Mouse (Mus musculus) liver, adult (tissue): ENCODE results near the gene Hnrnpa3.

Source experiments
- GATA4 ChIP-seq: IDR thresholded peaks from 2 replicates; pipeline ENCODE4 v1.6.1; 2014; ENCODE audit warnings: mild to moderate bottlenecking, low read length; ENCODE audit not compliant: insufficient replicate concordance

The Hnrnpa3 gene

GRCm38 (mm10) chr2:75632721-75633181 lies 26.3 kb upstream of the Hnrnpa3 start:
- TF ChIP-seq GATA4: no peak

- TF ChIP-seq GATA4: no peak
Observed at GRCm38 (mm10) chr2:75633381-75633780, 25.7 kb upstream of the Hnrnpa3 start.

- TF ChIP-seq GATA4: no peak
Observed at GRCm38 (mm10) chr2:75633784-75634183, 25.3 kb upstream of the Hnrnpa3 start.

GRCm38 (mm10) chr2:75636261-75637054 lies 22.6 kb upstream of the Hnrnpa3 start:
- TF ChIP-seq GATA4: no peak

GRCm38 (mm10) chr2:75637361-75637760 lies 21.7 kb upstream of the Hnrnpa3 start:
- no peak for TF ChIP-seq GATA4

- no peak for TF ChIP-seq GATA4
Observed at GRCm38 (mm10) chr2:75642795-75643550, 16.1 kb upstream of the Hnrnpa3 start.

- no peak for TF ChIP-seq GATA4
Observed at GRCm38 (mm10) chr2:75643950-75644349, 15.1 kb upstream of the Hnrnpa3 start.

- TF ChIP-seq GATA4: no peak
Observed at GRCm38 (mm10) chr2:75645251-75645650, 13.8 kb upstream of the Hnrnpa3 start.

- no peak for TF ChIP-seq GATA4
Observed at GRCm38 (mm10) chr2:75650437-75650836, 8.6 kb upstream of the Hnrnpa3 start.

GRCm38 (mm10) chr2:75653150-75653549 lies 5.9 kb upstream of the Hnrnpa3 start:
- no peak for TF ChIP-seq GATA4

- TF ChIP-seq GATA4: no peak
Observed at GRCm38 (mm10) chr2:75654679-75655078, 4.4 kb upstream of the Hnrnpa3 start.

GRCm38 (mm10) chr2:75656924-75657323 lies 2.1 kb upstream of the Hnrnpa3 start:
- no peak for TF ChIP-seq GATA4

- no peak for TF ChIP-seq GATA4
Observed at GRCm38 (mm10) chr2:75657907-75658691, 962 bp upstream of the Hnrnpa3 start.

- TF ChIP-seq GATA4: no peak
Observed at GRCm38 (mm10) chr2:75659629-75659960, 534 bp downstream of the Hnrnpa3 start.

- no peak for TF ChIP-seq GATA4
Observed at GRCm38 (mm10) chr2:75660255-75660948, 1.3 kb downstream of the Hnrnpa3 start.

- no peak for TF ChIP-seq GATA4
Observed at GRCm38 (mm10) chr2:75661106-75661505, 2.0 kb downstream of the Hnrnpa3 start.
